Mouse (Mus musculus) fibroblast of lung, adult 2 months (primary cell): Measurements from ENCODE around the gene Kif24.
"Not testable (repeated sequence)": the region's sequence is repeated elsewhere in the genome, so short reads cannot be mapped to it uniquely, and the experiment has no call there.

Experiments used
- DNase-seq: peaks from one replicate; pipeline ENCODE4 v3.0.0-alpha.2; 2011; ENCODE audit warnings: low read depth

Kif24 gene

DNA sequence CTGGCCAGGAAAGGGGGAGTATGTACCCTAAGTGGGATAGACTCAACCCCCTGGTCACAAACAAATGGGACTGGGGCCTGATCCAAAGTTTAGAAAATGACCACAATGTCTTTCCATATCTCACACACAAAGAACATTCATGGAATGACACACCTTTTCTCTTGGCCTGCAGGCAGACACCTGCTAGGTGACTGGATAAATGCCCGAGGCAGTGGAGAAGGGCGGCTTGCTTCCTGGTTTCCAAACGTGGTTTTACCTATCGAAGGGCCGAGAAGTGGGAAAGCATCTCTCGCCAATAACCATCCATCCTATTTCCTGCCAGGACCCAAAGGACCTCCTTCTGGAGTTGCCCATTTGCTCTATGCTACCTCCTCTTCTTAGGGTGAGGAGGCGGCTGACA, 28.3 kb upstream of the Kif24 start:
- DNase-seq: no peak

DNA sequence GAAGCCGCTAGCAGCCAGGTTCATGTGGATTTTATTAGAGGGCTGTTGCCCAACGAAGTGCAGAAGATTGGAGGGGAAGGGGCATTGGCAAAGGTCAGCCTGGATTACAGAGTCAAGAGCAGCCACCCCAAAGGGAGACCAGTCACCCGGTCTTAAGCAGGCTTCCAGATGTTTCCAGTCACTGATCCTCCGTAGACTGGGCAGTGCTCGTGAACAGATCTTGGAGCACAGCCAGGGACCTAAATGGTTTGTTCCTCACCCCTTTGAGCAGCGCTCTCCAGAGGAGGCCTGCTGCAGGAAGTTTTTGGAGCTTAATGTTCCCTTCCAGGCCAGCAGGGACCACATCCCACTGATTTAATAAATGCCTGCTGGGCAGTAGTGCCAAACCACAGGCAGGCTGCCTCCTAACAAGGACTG, 16.9 kb upstream of the Kif24 start:
- peak; percentile 89 for DNase-seq

DNA sequence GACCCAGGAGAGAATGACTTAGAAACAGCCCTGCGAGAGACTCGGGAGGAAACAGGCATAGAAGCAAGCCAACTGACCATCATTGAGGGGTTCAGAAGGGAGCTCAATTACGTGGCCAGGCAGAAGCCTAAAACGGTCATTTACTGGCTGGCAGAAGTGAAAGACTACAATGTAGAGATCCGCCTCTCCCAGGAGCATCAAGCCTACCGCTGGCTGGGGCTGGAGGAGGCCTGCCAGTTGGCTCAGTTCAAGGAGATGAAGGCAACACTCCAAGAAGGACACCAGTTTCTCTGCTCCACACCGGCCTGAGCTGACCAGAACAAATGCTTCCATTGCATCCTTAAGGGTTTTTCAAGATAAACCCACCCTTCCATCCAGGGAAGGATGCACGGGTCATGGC, 15.6 kb upstream of the Kif24 start:
- no peak for DNase-seq

DNA sequence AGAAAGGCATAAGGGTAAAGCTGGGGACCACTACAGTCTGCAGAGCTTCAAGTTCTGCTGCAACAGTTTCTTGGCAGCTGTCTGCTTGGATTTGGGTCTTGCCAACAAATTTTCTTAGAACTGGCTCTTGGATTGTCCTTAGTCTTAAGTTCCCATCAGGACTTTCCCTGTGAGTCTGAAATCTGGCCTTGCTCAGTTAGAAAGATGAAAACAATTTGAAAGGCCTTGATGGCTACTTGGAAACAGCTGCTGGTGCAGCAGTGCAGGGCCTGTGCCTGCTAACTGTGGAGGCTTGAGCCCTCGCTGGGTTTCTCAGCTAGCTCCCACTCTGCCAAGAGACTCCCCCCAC, 14.7 kb upstream of the Kif24 start:
- no peak for DNase-seq

DNA sequence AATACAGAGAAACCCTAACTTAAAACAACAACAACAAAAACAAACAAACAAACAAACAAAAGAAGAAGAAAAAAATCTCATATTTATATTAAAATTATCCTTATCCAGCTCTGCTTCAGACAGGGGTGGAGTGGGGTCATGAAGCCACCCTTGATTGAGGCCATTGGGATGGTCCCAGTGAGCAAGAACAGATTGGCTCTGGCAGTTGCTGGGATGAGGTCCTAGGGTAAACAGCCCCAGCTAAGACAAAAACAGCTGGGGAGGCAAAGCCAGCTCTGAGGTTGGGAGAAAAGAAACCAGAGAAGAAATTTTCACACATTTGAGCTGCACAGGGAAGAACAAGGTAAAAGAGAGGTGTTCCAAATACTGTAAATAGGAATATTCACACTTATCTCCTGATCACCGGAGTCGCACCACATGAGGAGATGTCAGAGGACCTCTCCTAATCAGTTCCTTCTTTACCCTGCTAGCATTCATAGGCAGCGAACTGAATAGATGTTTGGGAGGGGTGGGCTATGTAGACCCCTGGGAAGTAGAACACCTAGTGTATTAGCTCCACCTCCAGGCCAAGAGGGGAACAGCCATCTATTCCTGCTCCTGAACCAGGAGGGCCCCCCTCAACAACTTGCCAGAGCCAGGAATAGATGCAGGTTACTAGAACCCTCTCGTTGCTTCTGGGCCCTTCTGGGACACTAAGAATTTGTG, 14.2 kb upstream of the Kif24 start:
- no peak for DNase-seq

DNA sequence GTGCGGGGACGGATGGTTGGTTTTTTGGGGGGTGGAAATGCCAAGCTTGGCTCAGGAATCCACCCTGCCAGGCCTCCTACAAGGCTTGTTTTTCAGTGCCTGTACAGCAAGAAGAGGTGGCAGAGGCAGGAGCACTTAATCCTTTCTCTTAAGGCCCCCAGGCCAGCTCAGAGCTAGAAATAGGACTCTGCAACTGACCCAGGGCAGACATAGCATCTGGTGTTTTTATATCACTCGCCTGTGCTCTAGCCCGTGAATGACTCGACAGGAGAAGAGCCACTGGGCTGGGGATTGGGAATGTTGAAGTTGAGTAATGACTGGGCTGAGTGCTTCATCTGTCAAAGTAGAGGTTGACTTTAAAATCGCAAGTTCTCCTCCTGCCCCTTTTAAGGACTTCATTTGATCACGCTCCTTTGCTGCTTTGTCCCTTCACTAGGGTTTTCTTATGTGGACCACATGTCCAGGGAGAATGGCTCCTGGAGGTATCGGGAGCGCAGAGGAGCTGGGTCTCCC, 13.0 kb upstream of the Kif24 start:
- DNase-seq: no peak

DNA sequence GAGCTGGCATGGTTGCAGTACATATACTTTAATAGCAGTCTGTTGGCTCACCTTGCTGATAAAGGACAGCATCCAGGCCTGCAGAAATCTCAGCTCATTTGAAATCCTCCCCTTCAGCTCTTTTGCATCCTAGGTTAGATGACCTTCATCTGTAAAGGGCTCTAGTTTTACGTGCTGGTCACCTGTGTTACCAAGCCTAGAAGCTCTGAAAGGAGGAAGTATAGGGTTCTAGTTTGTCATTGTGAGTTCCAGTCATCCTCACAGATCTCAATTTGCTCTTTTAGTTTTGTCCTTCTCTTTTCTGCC, 6.7 kb upstream of the Kif24 start:
- no peak for DNase-seq

DNA sequence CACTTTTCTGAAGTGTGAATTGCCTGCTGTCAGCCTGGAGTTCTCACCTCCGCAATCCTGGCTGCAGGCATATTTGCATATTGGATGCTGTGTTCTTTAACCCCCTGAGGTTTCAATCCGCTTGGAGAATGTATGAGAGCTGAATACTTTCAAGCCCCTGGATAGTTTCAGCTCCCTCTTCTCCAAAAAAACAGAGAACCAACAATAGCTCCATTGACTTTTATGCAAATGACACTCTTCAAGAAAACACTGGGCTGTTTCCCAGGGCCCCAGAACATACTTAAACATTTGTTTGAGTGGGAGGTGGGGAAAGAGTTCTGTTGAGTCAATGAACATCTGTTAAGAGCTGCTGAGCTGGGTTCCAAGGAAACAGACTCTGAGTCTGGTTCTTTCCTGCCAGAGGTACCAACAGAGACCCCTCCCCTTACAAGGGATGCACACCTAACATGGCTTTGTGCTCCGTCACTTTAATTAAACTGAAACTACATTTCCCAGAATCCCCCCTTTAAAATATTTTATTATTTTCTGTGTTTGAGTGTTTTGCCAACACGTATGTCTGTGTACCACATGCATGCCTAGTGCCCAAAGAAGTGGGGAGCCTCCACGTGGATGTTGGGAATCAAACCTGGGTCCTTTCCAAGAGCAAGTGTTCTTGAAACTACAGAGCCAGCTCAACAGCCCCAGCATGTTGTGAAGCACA, 6.1 kb upstream of the Kif24 start:
- peak; percentile 85 for DNase-seq

DNA sequence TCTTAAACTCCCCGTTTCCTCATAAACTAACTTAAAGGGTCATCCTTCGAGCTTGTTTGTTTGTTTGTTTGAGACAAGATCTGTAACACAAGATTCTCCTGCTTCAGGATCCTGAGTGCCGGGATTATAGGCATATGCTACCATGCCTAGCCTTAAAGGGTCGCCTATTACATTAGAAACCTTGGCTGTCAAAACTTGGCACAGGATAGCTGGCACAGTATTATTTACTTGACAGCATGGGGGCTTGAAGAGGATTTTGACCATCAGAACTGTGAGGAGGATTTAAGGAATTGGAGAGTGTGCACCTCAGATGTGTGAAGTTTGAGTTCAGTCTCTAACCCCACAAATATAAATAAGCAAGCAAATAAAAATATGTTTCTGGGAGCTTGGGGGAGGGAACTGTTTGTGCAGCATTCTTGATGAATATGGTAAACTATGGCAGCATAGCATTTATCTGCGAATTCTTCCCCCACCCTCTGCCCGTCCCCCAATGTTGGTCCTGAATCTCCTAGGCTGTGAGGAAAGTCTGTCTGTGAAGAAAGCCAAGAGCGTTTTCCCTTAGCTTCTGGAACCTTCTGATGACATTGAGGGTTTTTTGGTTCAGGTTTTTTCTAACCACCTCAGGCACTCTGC, 5.5 kb upstream of the Kif24 start:
- DNase-seq: no peak

DNA sequence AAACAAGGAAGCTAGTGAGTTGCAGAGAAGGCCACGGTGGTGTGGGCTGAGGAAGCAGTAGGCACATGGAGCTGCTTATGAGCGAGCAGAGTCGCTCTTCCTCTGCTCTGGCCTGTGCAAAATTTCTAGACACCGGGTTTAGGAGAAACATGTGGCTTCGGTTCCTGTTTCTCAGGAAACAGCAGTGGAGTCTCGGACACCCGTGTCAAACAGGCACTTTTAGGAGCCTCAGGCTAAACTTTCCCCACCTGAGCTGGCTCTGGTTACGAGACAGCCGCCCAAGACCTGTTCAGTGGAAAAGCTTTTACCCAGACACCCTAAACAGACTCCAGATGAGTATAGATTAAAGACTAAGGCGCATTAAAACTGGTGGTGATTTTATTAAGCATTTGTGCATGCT, 4.5 kb upstream of the Kif24 start:
- no peak for DNase-seq

DNA sequence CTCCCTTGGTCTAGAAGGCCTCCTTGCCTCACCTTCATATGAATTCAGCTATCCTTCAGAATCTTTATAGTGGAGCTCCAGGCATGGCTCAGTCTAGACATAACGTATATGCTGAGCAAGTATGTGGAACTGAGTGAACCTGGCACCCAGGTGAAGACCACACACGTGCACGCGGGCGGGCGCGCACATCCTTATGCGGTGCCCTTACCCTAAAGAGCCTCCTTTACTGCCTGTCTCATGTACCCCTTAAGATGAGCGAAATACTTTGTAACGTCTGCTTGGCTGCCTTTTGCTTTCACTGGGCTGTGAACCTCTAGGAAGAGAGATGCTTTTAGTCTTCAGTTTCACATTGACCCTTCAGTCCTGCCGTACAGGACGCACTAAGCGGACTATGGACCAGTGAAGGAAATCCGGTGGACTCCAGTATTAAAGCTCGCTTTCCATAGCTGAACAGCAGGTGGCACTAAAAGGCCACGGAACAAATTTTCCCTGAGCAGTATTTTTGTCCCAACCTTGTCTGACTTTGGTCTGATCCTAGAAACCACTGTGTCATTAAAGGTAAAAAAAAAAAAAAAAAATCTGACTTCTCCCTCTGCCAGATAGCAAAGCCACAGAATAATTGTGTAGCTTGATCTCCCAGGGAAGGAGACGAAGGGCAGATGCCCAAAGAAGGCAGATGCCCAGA, 3.9 kb upstream of the Kif24 start:
- no peak for DNase-seq

DNA sequence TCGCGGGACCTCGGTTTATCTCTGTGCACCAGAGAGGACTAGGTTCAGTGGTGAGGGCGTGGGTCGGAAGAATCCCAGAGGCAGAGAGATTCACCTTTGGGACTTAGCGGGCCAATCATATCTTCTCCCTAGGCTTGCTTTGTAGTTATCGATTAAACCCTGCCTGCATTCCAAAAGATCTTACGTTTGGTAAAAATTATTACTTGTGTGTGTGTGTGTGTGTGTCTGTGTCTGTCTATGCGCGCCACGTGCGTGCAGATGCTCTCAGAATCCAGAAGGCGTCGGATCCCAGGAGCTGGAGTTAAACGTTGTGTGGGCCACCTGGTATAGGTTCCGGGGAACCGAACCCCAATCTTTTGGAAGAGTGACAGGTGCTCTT, 589 bp upstream of the Kif24 start:
- DNase-seq: no peak

DNA sequence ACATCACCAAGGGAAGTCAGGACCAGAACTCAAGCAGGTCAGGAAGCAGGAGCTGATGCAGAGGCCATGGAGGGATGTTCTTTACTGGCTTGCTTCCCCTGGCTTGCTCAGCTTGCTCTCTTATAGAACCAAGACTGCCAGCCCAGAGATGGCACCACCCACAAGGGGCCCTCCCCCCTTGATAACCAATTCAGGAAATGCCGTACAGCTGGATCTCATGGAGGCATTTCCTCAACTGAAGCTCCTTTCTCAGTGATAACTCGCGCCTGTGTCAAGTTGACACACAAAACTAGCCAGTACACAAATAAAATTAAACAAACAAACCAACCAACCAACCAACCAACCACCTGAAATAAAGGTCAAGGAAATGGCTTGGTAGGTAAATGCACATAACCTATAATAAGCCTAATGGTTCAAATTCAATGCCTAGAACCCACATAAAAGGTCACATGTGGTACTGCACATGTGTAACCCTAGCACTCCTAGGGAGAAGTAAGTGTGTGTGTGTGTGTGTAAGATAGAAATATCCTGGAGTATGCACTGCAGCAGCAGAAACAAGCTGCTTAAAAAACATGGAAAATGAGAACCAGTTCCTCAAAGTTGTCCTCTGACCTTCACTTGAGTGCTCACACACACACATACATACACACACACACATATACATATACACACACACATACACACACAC, 1.5 kb downstream of the Kif24 start:
- not testable (repeated sequence) for DNase-seq

DNA sequence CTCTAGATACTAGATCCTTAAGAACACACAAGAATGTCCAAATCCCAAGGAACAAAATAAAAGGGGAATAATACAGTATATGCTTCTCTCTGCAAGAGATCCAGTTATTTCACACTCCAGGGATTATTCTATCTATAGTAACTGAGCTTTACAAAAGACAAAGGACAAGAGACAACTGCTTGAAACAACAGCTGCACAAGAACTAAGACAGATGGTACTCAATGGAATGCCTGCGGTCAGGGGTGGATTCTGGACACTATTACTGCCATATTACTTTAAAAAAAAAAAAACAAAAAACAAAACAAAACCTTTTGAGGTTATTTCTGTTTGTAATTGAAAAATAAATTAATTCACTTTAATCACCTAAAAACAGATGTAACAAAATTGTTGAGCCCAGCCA, 4.0 kb downstream of the Kif24 start:
- no peak for DNase-seq

DNA sequence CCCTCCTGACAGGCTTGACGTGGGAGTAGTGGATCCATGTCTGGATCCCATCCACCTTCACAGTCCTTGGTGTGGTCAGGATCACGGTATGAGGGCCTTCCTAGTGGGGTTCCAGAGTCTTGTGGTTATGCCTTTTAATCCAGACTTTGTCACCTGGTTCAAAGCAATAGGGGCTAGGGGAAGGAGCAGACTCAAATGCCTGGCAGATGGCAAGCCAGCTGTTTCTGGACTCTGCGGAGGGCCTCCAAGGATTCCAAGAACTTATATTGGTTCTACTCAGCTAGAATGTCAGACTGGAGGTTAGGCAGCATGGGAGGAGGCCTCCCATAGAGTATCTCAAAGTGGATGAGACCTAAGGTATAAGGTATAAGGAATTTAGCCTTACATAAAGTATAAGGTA, 17.1 kb downstream of the Kif24 start:
- no peak for DNase-seq

DNA sequence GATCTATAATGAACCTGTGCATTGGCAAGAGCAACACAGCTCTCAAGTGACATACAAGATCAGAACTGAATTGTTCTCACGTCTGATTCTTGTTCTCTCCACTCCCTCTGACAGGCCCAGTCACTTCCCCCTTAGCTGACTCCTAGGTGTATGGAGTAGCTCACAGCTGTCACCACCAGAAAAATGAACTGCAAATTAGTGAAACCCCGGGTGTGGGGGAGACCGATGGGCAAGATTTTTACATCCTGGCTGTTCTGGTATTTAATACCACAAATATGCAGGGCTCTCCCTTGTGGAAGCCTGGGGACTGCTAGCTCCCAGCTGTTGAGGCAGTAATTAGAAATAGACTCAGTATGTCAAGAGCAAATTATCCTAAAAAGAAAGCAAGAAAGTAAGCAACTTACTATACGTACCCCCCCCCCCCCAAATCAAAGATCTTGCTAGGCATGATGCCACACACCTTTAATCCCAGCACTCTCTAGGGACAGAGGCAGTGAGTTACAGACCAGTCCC, 21.8 kb downstream of the Kif24 start:
- DNase-seq: no peak

DNA sequence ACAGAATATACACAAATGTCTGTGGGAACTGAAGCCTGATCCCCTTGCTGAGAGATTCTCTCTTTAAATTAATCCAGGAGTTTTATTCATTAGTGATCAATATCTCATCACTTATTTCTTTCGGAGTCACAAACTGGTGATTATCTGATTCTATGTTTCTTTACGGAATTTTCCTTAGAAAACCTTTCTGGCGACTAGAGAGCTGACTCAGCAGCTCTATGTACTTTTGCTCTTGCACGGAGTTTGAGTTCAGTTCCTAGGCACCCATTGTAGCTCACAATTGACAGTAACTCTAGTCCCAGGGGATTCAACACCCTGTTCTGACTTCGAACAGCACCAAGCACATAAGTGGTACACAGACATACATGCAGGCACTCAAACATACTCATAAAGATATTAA, 25.8 kb downstream of the Kif24 start:
- no peak for DNase-seq

DNA sequence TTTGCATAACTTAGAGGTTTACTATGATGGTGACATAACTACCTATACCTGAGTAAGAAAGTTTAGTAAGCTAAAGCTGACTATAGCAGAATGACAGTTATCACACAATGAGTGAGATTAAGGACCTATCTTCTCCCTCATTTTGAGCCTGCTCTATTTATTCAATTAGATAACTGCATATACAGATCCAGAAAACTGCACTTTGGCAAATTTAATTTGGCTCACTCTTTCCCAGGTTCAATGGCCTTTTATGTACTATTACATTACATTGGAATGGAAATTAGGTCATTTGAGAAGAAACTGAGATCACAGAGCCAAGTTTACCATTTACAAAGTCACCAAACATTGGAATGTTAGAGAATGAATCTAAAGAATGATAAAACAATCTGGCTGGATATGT, 47.7 kb downstream of the Kif24 start:
- no peak for DNase-seq

DNA sequence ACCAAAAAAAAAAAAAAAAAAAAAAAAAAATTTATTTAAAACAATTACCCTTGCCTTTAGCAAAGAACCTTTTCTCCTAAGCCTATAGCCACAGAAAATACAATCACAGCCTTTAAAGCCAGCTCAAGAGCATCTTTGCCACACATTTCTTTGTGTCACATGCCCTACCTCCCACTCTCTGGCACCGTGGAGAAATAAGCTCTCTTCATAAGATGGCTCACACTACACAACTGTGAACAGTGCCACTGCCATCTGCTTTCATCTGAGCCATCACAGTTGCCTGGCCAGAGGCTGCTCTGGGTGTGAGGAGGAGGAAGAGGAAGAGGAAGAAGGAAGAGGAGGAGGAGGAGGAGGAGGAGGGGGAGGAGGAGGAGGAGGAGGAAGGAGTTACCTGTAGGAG, 55.3 kb downstream of the Kif24 start:
- DNase-seq: no peak

DNA sequence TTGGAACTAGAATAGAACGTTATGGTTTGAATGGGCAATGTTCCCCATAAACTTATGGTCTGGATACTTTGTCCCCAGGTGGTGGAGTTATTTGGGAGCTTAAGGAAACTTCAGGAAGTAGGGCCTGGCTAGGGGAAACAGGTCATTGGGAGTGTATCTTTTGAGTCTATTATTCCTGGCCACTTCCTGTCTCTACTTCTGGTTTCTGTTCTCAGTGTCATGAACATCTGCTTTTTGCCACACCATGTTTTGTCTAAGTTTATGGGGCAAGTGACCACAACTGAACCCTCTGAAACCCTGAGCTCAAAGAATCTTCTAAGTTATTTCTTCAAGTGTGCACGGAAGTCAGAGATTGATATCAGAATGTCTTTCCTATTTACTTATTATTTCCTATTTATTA, 57.3 kb downstream of the Kif24 start:
- no peak for DNase-seq

DNA sequence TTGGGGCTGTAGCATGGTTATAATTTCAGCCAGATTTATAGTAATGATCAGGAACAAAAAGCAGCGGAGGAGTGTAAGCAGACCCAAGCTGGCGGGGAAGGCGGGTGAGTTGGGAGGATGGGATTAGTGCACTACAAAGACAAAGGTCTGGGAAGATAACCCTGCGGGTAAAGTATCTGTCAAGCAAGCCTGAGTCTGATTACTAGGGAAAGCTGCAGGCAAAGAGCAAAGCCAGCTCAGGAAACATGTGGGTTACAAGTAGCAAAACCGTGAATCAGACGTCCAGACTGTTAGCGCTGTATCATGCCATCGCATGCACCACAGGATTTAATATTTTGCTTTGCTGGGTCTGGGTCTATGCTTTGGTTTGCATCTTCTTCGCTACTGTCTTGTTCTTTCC, 58.1 kb downstream of the Kif24 start:
- DNase-seq: no peak

DNA sequence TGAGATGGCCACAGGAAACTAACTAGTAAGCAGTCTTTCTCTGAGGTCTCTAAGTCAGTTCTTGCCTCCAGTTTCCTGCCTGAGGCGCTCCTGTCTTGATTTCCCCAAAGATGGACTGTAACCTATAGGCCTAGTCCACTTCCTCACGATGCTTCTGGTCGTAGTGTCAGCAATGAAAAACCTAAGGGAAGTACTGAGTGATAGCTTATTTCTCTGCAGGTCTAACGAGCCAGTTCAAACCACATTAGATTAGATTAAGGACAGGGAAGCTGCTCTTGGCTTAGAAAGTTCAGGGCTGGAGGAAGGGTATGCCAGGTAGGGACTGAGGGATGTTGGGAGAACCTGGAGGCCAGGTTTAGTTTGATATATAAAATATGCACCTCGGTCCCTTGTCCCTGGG, 63.1 kb downstream of the Kif24 start:
- no peak for DNase-seq
